Mouse (Mus musculus) lung, adult 2 months (tissue): Measurements from ENCODE around the gene Morn3. TPM values are rescaled to one million over a fixed set of nuclear protein-coding genes. Genes with fewer than 3 reads are reported as not detected.

Source experiments
- DNase-seq: peaks from one replicate; pipeline ENCODE4 v3.0.0; 2022
- H3K4me1 ChIP-seq: fragments of 200-500 bp; 2 replicates; pipeline ENCODE4 v1.6.1; 2011; ENCODE audit warnings: low read length; ENCODE audit not compliant: control insufficient read depth, insufficient read depth
- H3K4me3 ChIP-seq: fragments of 200-500 bp; replicated peaks from 2 replicates; pipeline ENCODE3; 2011; ENCODE audit warnings: low read depth, mild to moderate bottlenecking, control low read depth, low read length; ENCODE audit errors: extremely low read depth
- CTCF ChIP-seq: fragments of 200-500 bp; IDR thresholded peaks from 2 replicates; pipeline ENCODE4 v1.5.1; 2011; ENCODE audit warnings: mild to moderate bottlenecking, low read length, control low read depth; ENCODE audit not compliant: insufficient read depth
- POLR2A ChIP-seq: fragments of 200-500 bp; IDR thresholded peaks from 2 replicates; pipeline ENCODE4 v1.6.1; 2011; ENCODE audit warnings: low read depth, mild to moderate bottlenecking, control low read depth, low read length, borderline replicate concordance; ENCODE audit errors: extremely low read depth
- WGBS: fragments of 180-500 bp; shearing (Covaris S2); methylation state at CpG from one replicate; pipeline ENCODE4 v1.1.7; 2018; 5-methylcytosine and 5-hydroxymethylcytosine counted together
- polyA plus RNA-seq: library from polyadenylated mRNA; depleted of rRNA; stranded (reverse); fragments of >200 nt; gene quantifications from 2 replicates; pipeline ENCODE4 v1.2.3, GENCODE M21; 2012

The Morn3 gene
- polyA plus RNA-seq, 1 experiment: 2.9 TPM

GRCm38 (mm10) chr5:123040796-123041195 lies 6.0 kb downstream of the Morn3 start:
- Histone ChIP-seq H3K4me3 (no peak overlapping the region), H3K4me1 (no peaks in the 10 kb centered on the region; the same call in 1 of the 2 replicates)
- 32% methylated on average over 7 of the region's 7 CpGs for WGBS
- DNase-seq: no peak
- no peak for TF ChIP-seq CTCF

GRCm38 (mm10) chr5:123039120-123039752 lies 7.6 kb downstream of the Morn3 start:
- Histone ChIP-seq H3K4me1 (peaks cover 2% of the 10 kb centered on the region; the same call in 1 of the 2 replicates), H3K4me3 (peak overlapping the region; percentile 50)
- DNase-seq: peak; percentile 87
- WGBS: 4% methylated on average over 25 of the region's 25 CpGs
- TF ChIP-seq CTCF: no peak
- peak; percentile 88; the same call in 1 of the 2 replicates for TF ChIP-seq POLR2A

GRCm38 (mm10) chr5:123038115-123038514 lies 8.7 kb downstream of the Morn3 start:
- Histone ChIP-seq H3K4me3 (no peak overlapping the region), H3K4me1 (peaks cover 2% of the 10 kb centered on the region; the same call in 1 of the 2 replicates)
- DNase-seq: no peak
- WGBS: 55% methylated on average over 5 of the region's 5 CpGs
- TF ChIP-seq CTCF (no peak), POLR2A (no peak)

GRCm38 (mm10) chr5:123035564-123035963 lies 11.3 kb downstream of the Morn3 start:
- DNase-seq: peak; percentile 46
- TF ChIP-seq CTCF: no peak
- Histone ChIP-seq H3K4me3 (no peak overlapping the region), H3K4me1 (peaks cover 2% of the 10 kb centered on the region; the same call in 1 of the 2 replicates)
- WGBS: 10% methylated on average over 6 of the region's 6 CpGs

GRCm38 (mm10) chr5:123035089-123035488 lies 11.7 kb downstream of the Morn3 start:
- WGBS: 73% methylated on average over 4 of the region's 4 CpGs
- no peak overlapping the region for H3K4me3 ChIP-seq
- TF ChIP-seq CTCF (no peak), POLR2A (no peak)
- peaks cover 2% of the 10 kb centered on the region; the same call in 1 of the 2 replicates for H3K4me1 ChIP-seq
- no peak for DNase-seq

- DNase-seq: no peak
- H3K4me1 ChIP-seq: peaks cover 2% of the 10 kb centered on the region; the same call in 1 of the 2 replicates
- H3K4me3 ChIP-seq: no peak overlapping the region
- TF ChIP-seq POLR2A (no peak), CTCF (no peak)
- WGBS: 68% methylated on average over 7 of the region's 7 CpGs
Observed at GRCm38 (mm10) chr5:123033646-123034160, 13.1 kb downstream of the Morn3 start.

GRCm38 (mm10) chr5:123031312-123031711 lies 15.5 kb downstream of the Morn3 start:
- no peak overlapping the region for H3K4me3 ChIP-seq
- H3K4me1 ChIP-seq: peaks cover 9% of the 10 kb centered on the region
- 0 out of 2 replicates have a peak, but pooled peaks have one; percentile 9 for TF ChIP-seq CTCF
- TF ChIP-seq POLR2A: no peak
- 92% methylated on average over 3 of the region's 3 CpGs for WGBS
- no peak for DNase-seq

- TF ChIP-seq POLR2A (no peak), CTCF (no peak)
- no peak for DNase-seq
- no peak overlapping the region for H3K4me3 ChIP-seq
- peaks cover 10% of the 10 kb centered on the region for H3K4me1 ChIP-seq
- WGBS: 84% methylated on average over 7 of the region's 7 CpGs
Observed at GRCm38 (mm10) chr5:123029729-123030128, 17.1 kb downstream of the Morn3 start.

- DNase-seq: peak; percentile 27
- no peak overlapping the region for H3K4me3 ChIP-seq
- WGBS: 26% methylated on average over 6 of the region's 6 CpGs
- peaks cover 13% of the 10 kb centered on the region for H3K4me1 ChIP-seq
- TF ChIP-seq CTCF (no peak), POLR2A (no peak)
Observed at GRCm38 (mm10) chr5:123027436-123027835, 19.4 kb downstream of the Morn3 start.

- H3K4me1 ChIP-seq: peaks cover 13% of the 10 kb centered on the region
- TF ChIP-seq POLR2A (no peak), CTCF (no peak)
- WGBS: 44% methylated on average over 6 of the region's 6 CpGs
- no peak for DNase-seq
- H3K4me3 ChIP-seq: no peak overlapping the region
Observed at GRCm38 (mm10) chr5:123026414-123026813, 20.4 kb downstream of the Morn3 start.
